Mouse (Mus musculus) liver, embryonic 16.5 days (tissue): ENCODE measurements around the gene Fpr2. TPM values are rescaled to one million over a fixed set of nuclear protein-coding genes. Genes with fewer than 3 reads are reported as not detected.

Experiments
- ATAC-seq: fragments of 200-750 bp; cut with Nextera tagmentation; 2 replicates; pipeline ENCODE4 v1.8.0; 2017; ENCODE audit warnings: low read depth, mild to moderate bottlenecking, moderate number of reproducible peaks, moderate library complexity
- H3K27ac ChIP-seq: fragments of 300-500 bp; sonication (generic); 2 replicates; pipeline ENCODE4 v1.5.1; 2014; ENCODE audit warnings: mild to moderate bottlenecking, low read length
- H3K27me3 ChIP-seq: fragments of 300-500 bp; sonication (generic); 2 replicates; pipeline ENCODE4 v1.6.1; 2014; ENCODE audit warnings: low read depth, low read length, mixed read lengths; ENCODE audit not compliant: control insufficient read depth, insufficient read depth
- H3K36me3 ChIP-seq: fragments of 300-500 bp; sonication (generic); 2 replicates; pipeline ENCODE4 v1.6.1; 2014; ENCODE audit warnings: mild to moderate bottlenecking; ENCODE audit not compliant: control insufficient read depth, insufficient read depth
- H3K4me1 ChIP-seq: fragments of 300-500 bp; sonication (generic); 2 replicates; pipeline ENCODE4 v1.6.1; 2014; ENCODE audit warnings: low read depth, low read length, mixed read lengths; ENCODE audit not compliant: control insufficient read depth
- H3K4me2 ChIP-seq: fragments of 300-500 bp; sonication (generic); 2 replicates; pipeline ENCODE4 v1.6.1; 2014; ENCODE audit warnings: low read depth, low read length, mixed read lengths
- H3K4me3 ChIP-seq: fragments of 300-500 bp; sonication (generic); 2 replicates; pipeline ENCODE4 v1.5.1; 2014; ENCODE audit warnings: low read depth, mild to moderate bottlenecking, low read length
- H3K9ac ChIP-seq: fragments of 300-500 bp; sonication (generic); 2 replicates; pipeline ENCODE4 v1.6.1; 2014; ENCODE audit warnings: low read depth, low read length
- H3K9me3 ChIP-seq: fragments of 300-500 bp; sonication (generic); replicated peaks from 2 replicates; pipeline ENCODE4 v1.6.1; 2016; ENCODE audit warnings: low read length; ENCODE audit not compliant: control insufficient read depth
- WGBS: fragments of 180-500 bp; shearing (Covaris S2); extraction: QIAGEN DNeasy Blood & Tissue Kit; methylation state at CpG from one replicate; pipeline ENCODE4 v1.1.7; 2014; ENCODE audit not compliant: insufficient replicate concordance; 5-methylcytosine and 5-hydroxymethylcytosine counted together
- polyA plus RNA-seq: library from polyadenylated mRNA; unstranded; fragments of >200 nt; fragmentation: Nextera tagmentation; extraction: Ambion mirVana; gene quantifications from 2 replicates; pipeline ENCODE4 v1.2.1, GENCODE M21; 2015

The Fpr2 gene
- polyA plus RNA-seq, 1 experiment from 2014 or later: 5.6 TPM

- ATAC-seq: no peak
- H3K36me3 ChIP-seq: no peaks in the 10 kb centered on the region
- H3K9ac ChIP-seq: no peak overlapping the region
- H3K4me3 ChIP-seq: no peak overlapping the region
- no peaks in the 10 kb centered on the region for H3K27me3 ChIP-seq
- no peaks in the 10 kb centered on the region for H3K4me1 ChIP-seq
- no peak overlapping the region for H3K4me2 ChIP-seq
- 33% methylated on average over 2 of the region's 2 CpGs for WGBS
- H3K9me3 ChIP-seq: no peaks in the 10 kb centered on the region
- H3K27ac ChIP-seq: 0 out of 2 replicates have a peak overlapping the region, but pooled peaks have one; percentile 42
These were observed 16.6 kb upstream of the Fpr2 start for GRCm38 (mm10) chr17:17870892-17871550.

- Histone ChIP-seq H3K27me3 (no peaks in the 10 kb centered on the region), H3K9ac (no peak overlapping the region), H3K4me1 (no peaks in the 10 kb centered on the region), H3K4me2 (no peak overlapping the region), H3K36me3 (no peaks in the 10 kb centered on the region), H3K4me3 (no peak overlapping the region), H3K9me3 (no peaks in the 10 kb centered on the region), H3K27ac (no peak overlapping the region)
- 24% methylated on average over 2 of the region's 2 CpGs for WGBS
- peak; percentile 51; the same call in 1 of the 2 replicates for ATAC-seq
These were observed 15.9 kb upstream of the Fpr2 start for GRCm38 (mm10) chr17:17871697-17872096.

GRCm38 (mm10) chr17:17879347-17879746 lies 8.3 kb upstream of the Fpr2 start:
- Histone ChIP-seq H3K36me3 (no peaks in the 10 kb centered on the region), H3K4me2 (no peak overlapping the region), H3K4me1 (no peaks in the 10 kb centered on the region), H3K9me3 (no peaks in the 10 kb centered on the region), H3K27ac (no peak overlapping the region), H3K27me3 (no peaks in the 10 kb centered on the region), H3K9ac (no peak overlapping the region), H3K4me3 (no peak overlapping the region)
- 22% methylated on average over 1 of the region's 1 CpGs for WGBS
- no peak for ATAC-seq

- WGBS: 51% methylated on average over 3 of the region's 3 CpGs
- Histone ChIP-seq H3K4me2 (no peak overlapping the region), H3K9ac (no peak overlapping the region), H3K4me1 (no peaks in the 10 kb centered on the region), H3K36me3 (no peaks in the 10 kb centered on the region), H3K4me3 (no peak overlapping the region), H3K9me3 (no peaks in the 10 kb centered on the region), H3K27ac (no peak overlapping the region; the same call in 1 of the 2 replicates), H3K27me3 (no peaks in the 10 kb centered on the region)
- ATAC-seq: no peak; the same call in 1 of the 2 replicates
These were observed 5.0 kb upstream of the Fpr2 start for GRCm38 (mm10) chr17:17882672-17883071.

GRCm38 (mm10) chr17:17883840-17884239 lies 3.8 kb upstream of the Fpr2 start, which contains the start of gene Fpr1:
Gene Fpr1 (minus strand): TSS chr17:17883940.
- ATAC-seq: no peak
- Histone ChIP-seq H3K9me3 (no peaks in the 10 kb centered on the region), H3K4me3 (no peak within 1 kb of the TSS), H3K27ac (no peak within 1 kb of the TSS; the same call in 1 of the 2 replicates), H3K4me1 (no peaks in the 10 kb centered on the region), H3K27me3 (no peaks in the 10 kb centered on the region), H3K36me3 (no peaks in the 10 kb centered on the region), H3K9ac (no peak within 1 kb of the TSS), H3K4me2 (no peak within 1 kb of the TSS)
- WGBS: 32% methylated on average over 1 of the region's 1 CpGs

- ATAC-seq: no peak
- H3K9ac ChIP-seq: no peak overlapping the region
- no peaks in the 10 kb centered on the region for H3K36me3 ChIP-seq
- WGBS: 54% methylated on average over 2 of the region's 2 CpGs
- H3K27ac ChIP-seq: no peak overlapping the region
- H3K4me2 ChIP-seq: no peak overlapping the region
- H3K4me3 ChIP-seq: no peak overlapping the region
- H3K4me1 ChIP-seq: no peaks in the 10 kb centered on the region
- no peaks in the 10 kb centered on the region for H3K9me3 ChIP-seq
- H3K27me3 ChIP-seq: no peaks in the 10 kb centered on the region
These were observed 2.3 kb downstream of the Fpr2 start for GRCm38 (mm10) chr17:17889732-17890425.

GRCm38 (mm10) chr17:17896039-17896438 lies 8.4 kb downstream of the Fpr2 start:
- H3K4me3 ChIP-seq: no peak overlapping the region
- no peaks in the 10 kb centered on the region for H3K9me3 ChIP-seq
- ATAC-seq: no peak
- no peaks in the 10 kb centered on the region for H3K36me3 ChIP-seq
- no peak overlapping the region for H3K9ac ChIP-seq
- no peak overlapping the region for H3K27ac ChIP-seq
- no peaks in the 10 kb centered on the region for H3K4me1 ChIP-seq
- WGBS: 1% methylated on average over 4 of the region's 4 CpGs
- H3K4me2 ChIP-seq: no peak overlapping the region
- H3K27me3 ChIP-seq: no peaks in the 10 kb centered on the region

- no peaks in the 10 kb centered on the region for H3K36me3 ChIP-seq
- H3K9me3 ChIP-seq: no peaks in the 10 kb centered on the region
- no peak for ATAC-seq
- no peaks in the 10 kb centered on the region for H3K27me3 ChIP-seq
- H3K4me3 ChIP-seq: no peak overlapping the region
- H3K4me1 ChIP-seq: no peaks in the 10 kb centered on the region
- WGBS: 48% methylated on average over 2 of the region's 2 CpGs
- no peak overlapping the region for H3K27ac ChIP-seq
- H3K4me2 ChIP-seq: no peak overlapping the region
- no peak overlapping the region for H3K9ac ChIP-seq
These were observed 11.6 kb downstream of the Fpr2 start for GRCm38 (mm10) chr17:17899268-17899667.

GRCm38 (mm10) chr17:17900768-17901167 lies 13.1 kb downstream of the Fpr2 start:
- Histone ChIP-seq H3K4me1 (no peaks in the 10 kb centered on the region), H3K4me2 (no peak overlapping the region), H3K9me3 (no peaks in the 10 kb centered on the region), H3K36me3 (no peaks in the 10 kb centered on the region), H3K9ac (no peak overlapping the region), H3K4me3 (no peak overlapping the region), H3K27me3 (no peaks in the 10 kb centered on the region), H3K27ac (no peak overlapping the region)
- ATAC-seq: peak; percentile 74
- WGBS: 50% methylated on average over 1 of the region's 1 CpGs
